25 mouse cellular contexts compared by ENCODE assay signal in the genomic region with DNA sequence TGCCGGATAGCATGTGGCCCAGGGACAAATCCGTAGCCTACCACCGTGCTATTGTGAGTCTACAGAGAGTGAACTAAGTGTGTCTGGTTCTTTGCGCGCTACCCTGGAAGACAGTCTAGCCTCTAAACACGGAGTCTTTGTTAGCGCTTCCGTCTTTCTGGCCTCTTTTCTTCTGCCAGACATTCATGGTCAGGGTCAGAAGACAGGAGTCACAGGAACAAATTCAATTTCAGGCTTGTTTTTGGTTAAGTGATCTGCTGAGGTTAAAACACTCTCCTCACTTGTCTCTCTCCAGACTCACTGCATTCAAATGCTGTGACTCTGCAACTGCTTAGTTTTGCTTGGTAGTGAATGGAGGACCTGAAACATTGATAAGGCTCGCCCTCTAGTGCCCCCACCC. TPM values are rescaled to one million over a fixed set of nuclear protein-coding genes. Genes with fewer than 3 reads are reported as not detected.
DNase-seq lines count a peak whose midpoint lies in the region; ATAC-seq and TF ChIP-seq lines count a peak whose summit lies in the region.
"Had no signal": no experiment of that assay in that cellular context is flagged by ENCODE, and none has a peak within 500 bp of the region (broad histone marks: within the 10 kb centered on the region; RNA-seq: fewer than 3 reads in every experiment).

No protein-coding gene starts in this region.

- peak; percentile 32 for DNase-seq in forebrain, embryonic 11.5 days (ENCODE audit: low spot score)
- no peak for DNase-seq in forebrain, postnatal 0 days
- DNase-seq in hindbrain, embryonic 11.5 days (ENCODE audit: low spot score), result no peak
- peak; percentile 5 for DNase-seq in testis, postnatal 10 days (ENCODE audit: low spot score)
- DNase-seq in testis, postnatal 14 days (ENCODE audit: low spot score), result no peak
- peak; percentile 32 for DNase-seq in brain, embryonic 14.5 days (ENCODE audit: low read depth)
- no peak for DNase-seq in cerebellum, postnatal 10 days
- DNase-seq: adrenal gland, adult 2 months; adrenal gland, postnatal 14 days; cerebellum, adult 11-12 months; cerebellum, adult 9-10 months; cerebellum, postnatal 25 days; gastrocnemius, postnatal 25 days; heart, adult 2 months; kidney, adult 2 months had no signal

- H3K36me3 ChIP-seq in forebrain, embryonic 11.5 days (ENCODE audit: control insufficient read depth, insufficient read depth, low read length), result no peaks in the 10 kb centered on the region
- H3K36me3 ChIP-seq in forebrain, postnatal 0 days (ENCODE audit: insufficient read depth), result no peaks in the 10 kb centered on the region
- no peaks in the 10 kb centered on the region for H3K36me3 ChIP-seq in hindbrain, embryonic 11.5 days (ENCODE audit: control insufficient read depth, insufficient read depth, low read length)
- H3K36me3 ChIP-seq in hindbrain, embryonic 13.5 days, result no peaks in the 10 kb centered on the region
- H3K36me3 ChIP-seq: embryonic facial prominence, embryonic 12.5 days; embryonic facial prominence, embryonic 15.5 days; G1E; heart, embryonic 10.5 days; heart, embryonic 13.5 days had no signal

- no peaks in the 10 kb centered on the region for H3K27me3 ChIP-seq in forebrain, embryonic 11.5 days (ENCODE audit: control insufficient read depth, insufficient read depth, low read length)
- H3K27me3 ChIP-seq in forebrain, postnatal 0 days (ENCODE audit: insufficient read depth, low read length), result no peaks in the 10 kb centered on the region; the same call in 1 of the 2 replicates
- no peaks in the 10 kb centered on the region for H3K27me3 ChIP-seq in hindbrain, embryonic 11.5 days (ENCODE audit: control insufficient read depth, insufficient read depth, low read length)
- no peaks in the 10 kb centered on the region for H3K27me3 ChIP-seq in hindbrain, embryonic 13.5 days
- H3K27me3 ChIP-seq: embryonic facial prominence, embryonic 12.5 days; embryonic facial prominence, embryonic 15.5 days; heart, embryonic 13.5 days; Patski had no signal

- H3K9ac ChIP-seq in forebrain, embryonic 11.5 days (ENCODE audit: low read length), result no peak overlapping the region
- H3K9ac ChIP-seq in forebrain, postnatal 0 days, result no peak overlapping the region
- H3K9ac ChIP-seq in hindbrain, embryonic 11.5 days (ENCODE audit: low read depth, low read length), result no peak overlapping the region
- no peak overlapping the region for H3K9ac ChIP-seq in hindbrain, embryonic 13.5 days
- H3K9ac ChIP-seq: embryonic facial prominence, embryonic 12.5 days; embryonic facial prominence, embryonic 15.5 days; forebrain, embryonic 13.5 days; heart, embryonic 13.5 days had no signal

- H3K4me3 ChIP-seq in forebrain, embryonic 11.5 days (ENCODE audit: low read depth, low read length), result no peak overlapping the region
- no peak overlapping the region for H3K4me3 ChIP-seq in forebrain, postnatal 0 days (ENCODE audit: low read depth, low read length)
- H3K4me3 ChIP-seq in hindbrain, embryonic 11.5 days (ENCODE audit: low read depth, low read length), result no peak overlapping the region
- no peak overlapping the region for H3K4me3 ChIP-seq in hindbrain, embryonic 13.5 days
- H3K4me3 ChIP-seq: embryonic facial prominence, embryonic 12.5 days; embryonic facial prominence, embryonic 15.5 days; forebrain, embryonic 13.5 days; heart, adult 2 months; heart, embryonic 10.5 days; heart, embryonic 13.5 days had no signal

- H3K9me3 ChIP-seq in forebrain, embryonic 11.5 days (ENCODE audit: control insufficient read depth, low read length), result no peaks in the 10 kb centered on the region
- no peaks in the 10 kb centered on the region for H3K9me3 ChIP-seq in forebrain, postnatal 0 days (ENCODE audit: low read length)
- no peaks in the 10 kb centered on the region for H3K9me3 ChIP-seq in hindbrain, embryonic 11.5 days (ENCODE audit: control insufficient read depth, low read length)
- no peaks in the 10 kb centered on the region for H3K9me3 ChIP-seq in hindbrain, embryonic 13.5 days
- H3K9me3 ChIP-seq: embryonic facial prominence, embryonic 12.5 days; embryonic facial prominence, embryonic 15.5 days; forebrain, embryonic 13.5 days; G1E; heart, embryonic 10.5 days; heart, embryonic 13.5 days had no signal

- peaks cover 7% of the 10 kb centered on the region; the same call in 1 of the 2 replicates for H3K4me1 ChIP-seq in forebrain, embryonic 11.5 days (replicated peaks; ENCODE audit: control insufficient read depth, insufficient read depth, low read length)
- H3K4me1 ChIP-seq in forebrain, postnatal 0 days (ENCODE audit: insufficient read depth), result no peaks in the 10 kb centered on the region
- 0 out of 2 replicates have a peak, but pooled peaks cover 2% of the 10 kb centered on the region for H3K4me1 ChIP-seq in hindbrain, embryonic 11.5 days (replicated peaks; ENCODE audit: control insufficient read depth, insufficient read depth, low read length)
- H3K4me1 ChIP-seq in hindbrain, embryonic 13.5 days (replicated peaks), result peaks cover 7% of the 10 kb centered on the region

- H3K4me2 ChIP-seq in forebrain, embryonic 11.5 days (ENCODE audit: low read depth, low read length, severe bottlenecking), result no peak overlapping the region
- no peak overlapping the region for H3K4me2 ChIP-seq in forebrain, postnatal 0 days (ENCODE audit: low read depth)
- H3K4me2 ChIP-seq in hindbrain, embryonic 11.5 days (replicated peaks; ENCODE audit: low read depth, low read length), result no peak overlapping the region
- no peak overlapping the region for H3K4me2 ChIP-seq in hindbrain, embryonic 13.5 days
- H3K4me2 ChIP-seq: embryonic facial prominence, embryonic 12.5 days; embryonic facial prominence, embryonic 15.5 days; forebrain, embryonic 13.5 days; heart, embryonic 13.5 days had no signal

- no peak overlapping the region for H3K27ac ChIP-seq in forebrain, embryonic 11.5 days (ENCODE audit: low read depth, low read length)
- H3K27ac ChIP-seq in forebrain, postnatal 0 days (ENCODE audit: low read depth, low read length), result no peak overlapping the region
- 0 out of 2 replicates have a peak overlapping the region, but pooled peaks have one; percentile 10 for H3K27ac ChIP-seq in hindbrain, embryonic 11.5 days (ENCODE audit: low read depth, low read length)
- H3K27ac ChIP-seq in hindbrain, embryonic 13.5 days, result no peak overlapping the region
- H3K27ac ChIP-seq: embryonic facial prominence, embryonic 12.5 days; embryonic facial prominence, embryonic 15.5 days; forebrain, embryonic 13.5 days; heart, adult 2 months; heart, embryonic 10.5 days; heart, embryonic 13.5 days had no signal

- no peak for TF ChIP-seq CTCF in forebrain, postnatal 0 days (IDR thresholded peaks at IDR 0.05; ENCODE audit: low read depth)
- no peak for TF ChIP-seq CTCF in brain, embryonic 14.5 days (IDR thresholded peaks at IDR 0.05; ENCODE audit: borderline replicate concordance, extremely low read depth, insufficient read depth, insufficient read length)

- TF ChIP-seq POLR2A in brain, embryonic 14.5 days (IDR thresholded peaks at IDR 0.05; ENCODE audit: borderline replicate concordance, extremely low read depth, insufficient read depth, insufficient read length, poor library complexity, severe bottlenecking), result no peak

- 61% methylated on average over 9 of the region's 9 CpGs for WGBS in forebrain, embryonic 11.5 days
- 65% methylated on average over 9 of the region's 9 CpGs for WGBS in forebrain, postnatal 0 days
- 64% methylated on average over 9 of the region's 9 CpGs for WGBS in hindbrain, embryonic 11.5 days
- WGBS in hindbrain, embryonic 13.5 days, result 58% methylated on average over 9 of the region's 9 CpGs

- ATAC-seq in forebrain, embryonic 11.5 days (replicated peaks; ENCODE audit: low FRiP score), result no peak
- no peak for ATAC-seq in forebrain, postnatal 0 days
- no peak for ATAC-seq in hindbrain, embryonic 11.5 days (ENCODE audit: low FRiP score)
- no peak for ATAC-seq in hindbrain, embryonic 13.5 days (ENCODE audit: low FRiP score)
- ATAC-seq: CD4-positive, CD25-positive, alpha-beta regulatory T cell, adult 4 months; forebrain, embryonic 13.5 days; intestine, postnatal 0 days; Patski had no signal

RNA-seq across cellular contexts. Expression of gene Nhsl1, which starts 15.9 kb away (rescaled TPM):
- polyA plus RNA-seq in forebrain, embryonic 11.5 days (2014; fragmentation: Nextera tagmentation; extraction: Ambion mirVana), result 13.7 and 16.7 TPM in 2 replicates
- total RNA-seq in forebrain, postnatal 0 days (2014; rRNA removed), result 12.2 and 22.0 TPM in 2 replicates
- polyA plus RNA-seq in forebrain, postnatal 0 days (2015; fragmentation: Nextera tagmentation; extraction: Ambion mirVana), result 8.0 and 8.9 TPM in 2 replicates
- 22.2 and 23.4 TPM in 2 replicates for polyA plus RNA-seq in hindbrain, embryonic 11.5 days (2014; fragmentation: Nextera tagmentation; extraction: Ambion mirVana)
- 18.9 and 20.7 TPM in 2 replicates for polyA plus RNA-seq in hindbrain, embryonic 13.5 days (2015; fragmentation: Nextera tagmentation; extraction: Ambion mirVana)
- 22.4 and 32.2 TPM in 2 replicates for polyA plus RNA-seq in brain, embryonic 14.5 days (2012; rRNA removed)
- polyA plus RNA-seq: G1E had no signal

Comparison
In these comparisons a context has a peak if more than half of its experiments do, and no peak if none do; other contexts are left out.
1. DNase-seq: peak in forebrain, embryonic 11.5 days (single experiment), testis, postnatal 10 days (single experiment) and brain, embryonic 14.5 days (single experiment); none in forebrain, postnatal 0 days (single experiment), hindbrain, embryonic 11.5 days (single experiment), testis, postnatal 14 days (single experiment) and cerebellum, postnatal 10 days (0 of 2).